Mouse (Mus musculus) E14TG2a.4 (cell line): ENCODE data around the gene Slc30a3.

Experiments
- CTCF ChIP-seq: conservative IDR thresholded peaks from 2 replicates; pipeline ENCODE4 v1.5.1; 2014; ENCODE audit warnings: low read length
- NANOG ChIP-seq: IDR thresholded peaks from 2 replicates; pipeline ENCODE4 v1.6.1; 2014; ENCODE audit warnings: borderline replicate concordance, low read length, mixed read lengths
- POU5F1 ChIP-seq: IDR thresholded peaks from 2 replicates; pipeline ENCODE4 v1.6.1; 2014; ENCODE audit warnings: low read length, borderline replicate concordance

DNA sequence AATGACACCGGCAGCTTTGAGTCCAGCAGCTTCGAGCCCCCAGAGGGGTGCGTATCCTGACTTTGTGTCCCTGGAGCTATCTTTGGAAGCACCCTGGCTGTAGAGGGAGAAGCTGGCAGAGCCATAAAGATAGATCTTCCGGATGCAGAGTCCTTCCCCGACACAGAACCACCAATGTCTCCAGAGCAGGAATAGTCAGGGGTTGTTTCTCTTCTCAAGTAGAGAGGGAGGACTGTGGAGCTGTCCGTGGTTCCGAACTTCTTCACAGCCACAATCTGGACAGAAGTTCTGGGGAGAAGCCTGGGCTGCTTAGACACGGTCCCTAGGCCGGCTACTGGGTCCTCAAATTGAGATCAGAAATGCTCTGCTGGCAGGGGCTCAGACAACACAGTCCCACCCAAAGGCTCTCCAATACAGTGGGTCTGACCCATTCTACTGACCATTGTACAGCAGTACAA is 31.0 kb upstream of the Slc30a3 start:
- TF ChIP-seq CTCF (no peak), POU5F1 (no peak), NANOG (no peak)
